Mouse (Mus musculus): ENCODE measurements at regions not wholly inside any gene's neighbourhood (a gene's known extent, or its start where the extent isn't known, plus 50 kb on each side); places are given as distances from the start of the nearest gene placed in this dataset.

- TF ChIP-seq POLR2A (IDR thresholded peaks at IDR 0.05; ENCODE audit: extremely low read depth, insufficient read depth, low read length): no peak
- TF ChIP-seq CTCF (IDR thresholded peaks at IDR 0.05; ENCODE audit: low read depth, low read length): no peak
These were observed 109.7 kb downstream of the Snx19 start for GRCm38 (mm10) chr9:30536508-30537100.

Data from liver, adult 2 months (tissue).